Mouse (Mus musculus) stomach, postnatal 0 days (tissue): ENCODE measurements around the gene Hyal2. TPM values are rescaled to one million over a fixed set of nuclear protein-coding genes. Genes with fewer than 3 reads are reported as not detected.

ENCODE experiments used
- ATAC-seq: fragments of 200-750 bp; cut with Nextera tagmentation; 2 replicates; pipeline ENCODE4 v1.8.0; 2017; ENCODE audit not compliant: low FRiP score, low TSS enrichment
- DNase-seq: peaks from one replicate; pipeline ENCODE4 v3.0.0-alpha.2; 2016; ENCODE audit warnings: low spot score
- H3K27ac ChIP-seq: fragments of 300-500 bp; sonication (generic); replicated peaks from 2 replicates; pipeline ENCODE4 v1.5.1; 2014; ENCODE audit warnings: mild to moderate bottlenecking, control low read depth
- H3K27me3 ChIP-seq: fragments of 300-500 bp; sonication (generic); 2 replicates; pipeline ENCODE4 v1.6.1; 2014; ENCODE audit warnings: low read length; ENCODE audit not compliant: control insufficient read depth, insufficient read depth
- H3K36me3 ChIP-seq: fragments of 300-500 bp; sonication (generic); 2 replicates; pipeline ENCODE4 v1.6.1; 2014; ENCODE audit warnings: low read length, mixed read lengths; ENCODE audit not compliant: control insufficient read depth, insufficient read depth
- H3K4me1 ChIP-seq: fragments of 300-500 bp; sonication (generic); replicated peaks from 2 replicates; pipeline ENCODE4 v1.6.1; 2014; ENCODE audit warnings: antibody characterized with exemption; ENCODE audit not compliant: control insufficient read depth, insufficient read depth
- H3K4me2 ChIP-seq: fragments of 300-500 bp; sonication (generic); replicated peaks from 2 replicates; pipeline ENCODE4 v1.6.1; 2014; ENCODE audit warnings: low read depth, mild to moderate bottlenecking, control low read depth, moderate library complexity
- H3K4me3 ChIP-seq: fragments of 300-500 bp; sonication (generic); 2 replicates; pipeline ENCODE4 v1.5.1; 2014; ENCODE audit warnings: low read depth, low read length, control low read depth
- H3K9ac ChIP-seq: fragments of 300-500 bp; sonication (generic); 2 replicates; pipeline ENCODE4 v1.6.1; 2014; ENCODE audit warnings: mild to moderate bottlenecking, low read length, control low read depth, mixed read lengths
- H3K9me3 ChIP-seq: fragments of 300-500 bp; sonication (generic); 2 replicates; pipeline ENCODE4 v1.6.1; 2016; ENCODE audit warnings: low read length; ENCODE audit not compliant: control insufficient read depth
- CTCF ChIP-seq: IDR thresholded peaks from 2 replicates; pipeline ENCODE4 v1.5.1; 2016; ENCODE audit warnings: antibody characterized with exemption, low read depth, mild to moderate bottlenecking, moderate library complexity
- EP300 ChIP-seq: optimal IDR thresholded peaks from 2 replicates; pipeline ENCODE3; 2016; ENCODE audit warnings: antibody characterized with exemption
- WGBS: fragments of 180-500 bp; shearing (Covaris S2); extraction: QIAGEN DNeasy Blood & Tissue Kit; methylation state at CpG from one replicate; pipeline ENCODE4 v1.1.7; 2014; 5-methylcytosine and 5-hydroxymethylcytosine counted together
- polyA plus RNA-seq: library from polyadenylated mRNA; unstranded; fragments of >200 nt; fragmentation: Nextera tagmentation; extraction: Ambion mirVana; gene quantifications from 2 replicates; pipeline ENCODE4 v1.2.1, GENCODE M21; 2015

The Hyal2 gene
- polyA plus RNA-seq: 49.6 and 50.4 TPM in 2 replicates

DNA sequence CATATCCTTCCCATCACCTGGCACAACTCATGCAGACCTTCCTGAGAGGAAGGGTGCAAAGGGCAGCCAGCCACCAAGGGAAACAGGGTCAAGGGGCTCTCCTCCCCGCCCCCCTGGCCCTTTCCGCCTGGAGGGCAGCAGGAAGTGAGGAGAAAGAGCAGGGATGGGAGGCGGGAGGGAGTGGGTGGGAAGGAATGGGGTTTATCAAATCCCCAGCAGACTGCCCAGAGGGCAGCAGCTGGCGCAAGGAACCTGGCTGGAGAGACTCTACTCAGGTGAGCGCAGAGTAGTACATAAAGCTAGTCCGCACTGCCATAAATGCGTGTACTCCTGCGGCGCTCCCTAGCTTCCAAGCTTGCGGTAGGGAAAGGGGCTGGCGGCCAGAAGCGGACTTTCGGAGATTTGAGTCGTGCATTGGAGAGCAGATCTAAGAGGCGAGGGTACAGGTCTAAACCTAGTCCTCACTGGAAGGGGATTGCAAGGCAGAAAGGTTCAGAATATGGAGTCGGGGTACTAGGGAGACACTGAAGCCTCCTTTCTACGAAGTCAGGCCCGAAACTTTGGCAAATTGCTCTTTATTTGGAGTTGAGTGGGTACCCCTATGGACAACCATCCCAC is at the start of gene Hyal2:
Hyal2 (plus strand) TSS at position 244 of the 618 bp plus-strand sequence.
- ATAC-seq (no peak), DNase-seq (peak; percentile 53)
- Histone ChIP-seq H3K36me3 (peaks cover 6% of the 10 kb centered on the region; the same call in 1 of the 2 replicates), H3K27ac (peak within 1 kb of the TSS; percentile 86), H3K4me2 (peak within 1 kb of the TSS; percentile 71), H3K4me1 (peaks cover 17% of the 10 kb centered on the region), H3K4me3 (peak within 1 kb of the TSS; percentile 76), H3K27me3 (no peaks in the 10 kb centered on the region), H3K9me3 (no peaks in the 10 kb centered on the region), H3K9ac (peak within 1 kb of the TSS; percentile 82)
- 13% methylated on average over 18 of the region's 18 CpGs for WGBS
- TF ChIP-seq CTCF: 0 out of 2 replicates have a peak, but pooled peaks have one; percentile 16
- TF ChIP-seq EP300: no peak

DNA sequence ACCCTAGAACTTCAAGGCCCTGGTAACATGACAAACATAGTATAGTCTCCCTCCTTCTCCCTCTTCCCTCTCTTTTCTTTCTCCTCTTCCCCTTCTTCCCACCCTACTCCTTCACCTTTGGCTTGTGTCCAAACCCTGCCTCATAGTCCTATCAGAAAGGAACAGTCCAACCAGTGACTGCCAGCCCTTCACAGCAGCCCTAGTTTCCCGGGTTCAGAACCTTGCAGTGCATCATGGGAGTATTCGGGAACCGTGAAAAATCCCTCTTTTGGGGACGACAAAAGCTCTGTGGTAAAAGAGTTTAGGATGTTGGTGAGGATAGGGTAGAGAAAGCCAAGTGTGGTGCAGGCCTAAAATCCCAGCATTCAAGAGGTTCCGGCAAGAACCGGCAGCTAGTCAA is 47.4 kb upstream of the Hyal2 start:
- Histone ChIP-seq H3K36me3 (no peaks in the 10 kb centered on the region), H3K27me3 (no peaks in the 10 kb centered on the region), H3K9ac (no peak overlapping the region), H3K4me3 (no peak overlapping the region), H3K9me3 (no peaks in the 10 kb centered on the region), H3K4me1 (peaks cover 4% of the 10 kb centered on the region; the same call in 1 of the 2 replicates), H3K27ac (no peak overlapping the region), H3K4me2 (no peak overlapping the region)
- no peak for DNase-seq
- no peak for TF ChIP-seq EP300
- TF ChIP-seq CTCF: no peak
- WGBS: 64% methylated on average over 6 of the region's 6 CpGs
- ATAC-seq: no peak

DNA sequence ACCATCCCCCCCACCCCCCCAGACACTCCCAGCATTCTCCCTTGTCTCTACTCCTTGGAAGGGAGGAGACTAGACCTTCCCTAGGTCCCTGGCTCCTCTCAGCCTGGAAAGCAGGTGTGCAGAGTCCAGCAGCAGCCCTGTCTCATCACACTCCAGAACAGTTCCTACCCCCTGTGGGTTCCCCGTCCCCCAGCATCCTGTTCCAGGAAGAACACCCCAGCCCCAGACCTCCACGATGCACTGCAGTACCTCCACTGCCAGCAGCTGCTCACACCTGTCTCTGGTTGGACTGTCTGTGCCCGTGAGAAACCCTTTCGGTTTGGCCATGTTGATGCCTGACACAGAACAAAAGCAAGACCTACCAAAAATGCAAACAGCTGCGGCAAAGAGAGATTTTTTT is 46.6 kb upstream of the Hyal2 start:
- H3K4me2 ChIP-seq: no peak overlapping the region
- no peaks in the 10 kb centered on the region for H3K36me3 ChIP-seq
- no peak overlapping the region for H3K27ac ChIP-seq
- H3K9me3 ChIP-seq: no peaks in the 10 kb centered on the region
- no peak for TF ChIP-seq EP300
- TF ChIP-seq CTCF: no peak
- H3K4me3 ChIP-seq: no peak overlapping the region
- DNase-seq (no peak), ATAC-seq (no peak)
- no peaks in the 10 kb centered on the region for H3K27me3 ChIP-seq
- 28% methylated on average over 5 of the region's 5 CpGs for WGBS
- peaks cover 4% of the 10 kb centered on the region; the same call in 1 of the 2 replicates for H3K4me1 ChIP-seq
- H3K9ac ChIP-seq: no peak overlapping the region

DNA sequence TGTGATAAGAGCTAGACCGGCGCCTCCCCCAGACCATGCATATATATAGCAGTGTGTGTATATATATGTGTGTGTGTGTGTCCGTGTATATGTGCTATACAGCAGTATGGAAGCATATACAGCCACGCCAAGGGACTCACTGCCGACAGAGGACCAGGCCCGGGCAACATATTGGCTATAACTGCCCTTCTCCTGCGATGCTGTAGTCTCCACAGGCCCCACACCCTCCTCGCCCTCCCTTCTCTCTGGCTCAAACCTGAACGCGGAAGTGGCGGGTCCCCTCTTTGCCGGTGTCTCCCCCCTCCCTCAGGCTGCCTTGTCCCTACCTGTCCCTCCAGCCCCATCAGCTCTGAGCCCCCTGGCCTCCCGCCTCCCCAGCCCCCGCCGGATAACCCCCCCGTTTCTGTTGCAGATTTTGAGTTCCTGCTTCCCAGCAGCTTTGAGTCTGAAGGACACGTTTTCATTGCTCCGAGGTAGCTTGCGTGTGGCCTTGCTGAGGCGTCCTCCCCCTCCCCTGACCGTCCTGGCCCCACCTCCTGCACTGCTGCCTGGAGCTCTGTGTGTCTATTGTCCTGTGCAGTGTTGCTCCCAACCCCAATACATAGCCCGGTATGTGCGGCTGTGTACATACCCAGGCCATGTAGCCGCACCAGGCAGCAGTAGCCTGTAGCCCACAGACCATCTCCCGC is 45.9 kb upstream of the Hyal2 start:
- no peak overlapping the region for H3K27ac ChIP-seq
- DNase-seq (peak; percentile 39), ATAC-seq (no peak)
- no peak overlapping the region for H3K9ac ChIP-seq
- WGBS: 14% methylated on average over 25 of the region's 25 CpGs
- 0 out of 2 replicates have a peak overlapping the region, but pooled peaks have one; percentile 1 for H3K4me3 ChIP-seq
- peak overlapping the region; percentile 49 for H3K4me2 ChIP-seq
- H3K4me1 ChIP-seq: peaks cover 4% of the 10 kb centered on the region; the same call in 1 of the 2 replicates
- H3K36me3 ChIP-seq: no peaks in the 10 kb centered on the region
- no peaks in the 10 kb centered on the region for H3K9me3 ChIP-seq
- no peaks in the 10 kb centered on the region for H3K27me3 ChIP-seq
- no peak for TF ChIP-seq EP300
- TF ChIP-seq CTCF: no peak

DNA sequence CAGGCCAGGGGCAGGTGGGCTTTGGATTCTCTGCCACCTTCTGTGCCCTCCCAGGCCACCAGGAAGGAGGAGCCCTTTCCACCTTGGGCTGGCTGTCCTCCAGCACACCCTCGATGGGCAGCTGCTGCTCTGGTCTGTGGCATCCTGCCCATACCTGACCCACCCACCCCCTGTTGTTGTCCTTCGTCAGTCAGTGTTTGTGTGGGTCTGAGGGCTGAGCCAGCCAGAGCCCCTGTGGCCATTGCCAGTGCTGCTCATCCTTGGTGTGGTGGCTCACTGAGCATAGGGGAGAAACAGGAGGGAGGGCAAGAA is 45.4 kb upstream of the Hyal2 start:
- H3K9ac ChIP-seq: no peak overlapping the region
- TF ChIP-seq EP300: no peak
- TF ChIP-seq CTCF: no peak
- H3K4me2 ChIP-seq: peak overlapping the region; percentile 49
- ATAC-seq: no peak
- H3K4me3 ChIP-seq: no peak overlapping the region
- H3K27me3 ChIP-seq: no peaks in the 10 kb centered on the region; the same call in 1 of the 2 replicates
- no peaks in the 10 kb centered on the region for H3K36me3 ChIP-seq
- peaks cover 4% of the 10 kb centered on the region; the same call in 1 of the 2 replicates for H3K4me1 ChIP-seq
- H3K9me3 ChIP-seq: no peaks in the 10 kb centered on the region
- WGBS: 31% methylated on average over 2 of the region's 2 CpGs
- no peak for DNase-seq
- H3K27ac ChIP-seq: no peak overlapping the region
